Mouse (Mus musculus) limb, embryonic 14.5 days (tissue): ENCODE results near the gene Timm44. TPM values are rescaled to one million over a fixed set of nuclear protein-coding genes. Genes with fewer than 3 reads are reported as not detected.

Experiments used
- ATAC-seq: fragments of 200-750 bp; cut with Nextera tagmentation; 2 replicates; pipeline ENCODE4 v1.8.0; 2017; ENCODE audit warnings: low read depth, moderate number of reproducible peaks, moderate TSS enrichment; ENCODE audit not compliant: low FRiP score
- DNase-seq: peaks from one replicate; pipeline ENCODE4 v3.0.0-alpha.2; 2015; ENCODE audit warnings: low spot score
- H3K27ac ChIP-seq: fragments of 300-500 bp; sonication (generic); replicated peaks from 2 replicates; pipeline ENCODE4 v1.5.1; 2014; ENCODE audit warnings: low read depth, mild to moderate bottlenecking, low read length, moderate library complexity, mixed read lengths
- H3K27me3 ChIP-seq: fragments of 300-500 bp; sonication (generic); 2 replicates; pipeline ENCODE4 v1.6.1; 2014; ENCODE audit warnings: low read length, mixed read lengths; ENCODE audit not compliant: control insufficient read depth, insufficient read depth
- H3K36me3 ChIP-seq: fragments of 300-500 bp; sonication (generic); 2 replicates; pipeline ENCODE4 v1.6.1; 2014; ENCODE audit warnings: mild to moderate bottlenecking, low read length, moderate library complexity, mixed read lengths; ENCODE audit not compliant: control insufficient read depth, insufficient read depth
- H3K4me1 ChIP-seq: fragments of 300-500 bp; sonication (generic); 2 replicates; pipeline ENCODE4 v1.6.1; 2014; ENCODE audit warnings: antibody characterized with exemption, low read length, mixed read lengths; ENCODE audit not compliant: control insufficient read depth, insufficient read depth
- H3K4me2 ChIP-seq: fragments of 300-500 bp; sonication (generic); replicated peaks from 2 replicates; pipeline ENCODE4 v1.6.1; 2014; ENCODE audit warnings: low read depth, mild to moderate bottlenecking, low read length, moderate library complexity; ENCODE audit not compliant: severe bottlenecking
- H3K4me3 ChIP-seq: fragments of 300-500 bp; sonication (generic); replicated peaks from 2 replicates; pipeline ENCODE4 v1.5.1; 2014; ENCODE audit warnings: low read length
- H3K9ac ChIP-seq: fragments of 300-500 bp; sonication (generic); 2 replicates; pipeline ENCODE4 v1.6.1; 2014; ENCODE audit warnings: mild to moderate bottlenecking, low read depth, low read length, moderate library complexity; ENCODE audit not compliant: severe bottlenecking
- H3K9me3 ChIP-seq: fragments of 300-500 bp; sonication (generic); 2 replicates; pipeline ENCODE4 v1.6.1; 2016; ENCODE audit warnings: low read length; ENCODE audit not compliant: control insufficient read depth
- POLR2A ChIP-seq: fragments of 200-500 bp; IDR thresholded peaks from 2 replicates; pipeline ENCODE4 v1.8.0; 2012; ENCODE audit warnings: inconsistent platforms, mild to moderate bottlenecking, moderate library complexity, borderline replicate concordance; ENCODE audit not compliant: insufficient read depth, insufficient read length; ENCODE audit errors: extremely low read depth
- WGBS: fragments of 180-500 bp; shearing (Covaris S2); extraction: QIAGEN DNeasy Blood & Tissue Kit; methylation state at CpG from one replicate; pipeline ENCODE4 v1.1.7; 2014; 5-methylcytosine and 5-hydroxymethylcytosine counted together
- polyA plus RNA-seq, 2 experiments: library from polyadenylated mRNA; depleted of rRNA in 1 of 2; stranded (reverse) in 1 of 2; unstranded in 1 of 2; fragments of >200 nt; fragmentation: Nextera tagmentation in 1 of 2; extraction: Ambion mirVana in 1 of 2; gene quantifications; 2 replicates each; pipeline versions ENCODE4 v1.2.1 to v1.2.3; 2012 to 2014

The Timm44 gene
- polyA plus RNA-seq, 2 experiments = 69.1 to 100 TPM

DNA sequence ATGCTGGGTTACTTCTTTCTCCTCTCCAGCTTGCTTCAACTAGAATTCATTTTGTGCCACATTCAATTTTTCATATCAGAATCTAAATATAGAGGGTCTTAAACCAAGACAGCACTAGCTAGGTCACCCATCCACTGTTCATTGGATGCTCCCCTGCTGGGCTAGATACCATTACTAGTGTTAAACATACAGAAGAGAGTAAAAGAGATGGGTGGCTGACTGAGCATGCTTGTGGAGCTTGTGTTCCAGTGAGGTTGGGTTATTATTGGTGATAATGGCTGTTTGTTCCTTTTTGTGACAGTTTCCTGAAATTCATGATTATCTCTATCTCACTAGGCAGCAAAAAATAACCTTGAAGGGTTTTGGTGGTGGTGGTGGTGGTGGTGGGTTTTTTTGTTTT is 53.7 kb downstream of the Timm44 start:
- Histone ChIP-seq H3K4me1 (peaks cover 9% of the 10 kb centered on the region; the same call in 1 of the 2 replicates), H3K4me3 (no peak overlapping the region), H3K36me3 (no peaks in the 10 kb centered on the region), H3K9me3 (no peaks in the 10 kb centered on the region), H3K9ac (no peak overlapping the region), H3K27me3 (peaks cover 25% of the 10 kb centered on the region), H3K4me2 (no peak overlapping the region), H3K27ac (no peak overlapping the region)
- DNase-seq (no peak), ATAC-seq (no peak)
- no peak for TF ChIP-seq POLR2A

DNA sequence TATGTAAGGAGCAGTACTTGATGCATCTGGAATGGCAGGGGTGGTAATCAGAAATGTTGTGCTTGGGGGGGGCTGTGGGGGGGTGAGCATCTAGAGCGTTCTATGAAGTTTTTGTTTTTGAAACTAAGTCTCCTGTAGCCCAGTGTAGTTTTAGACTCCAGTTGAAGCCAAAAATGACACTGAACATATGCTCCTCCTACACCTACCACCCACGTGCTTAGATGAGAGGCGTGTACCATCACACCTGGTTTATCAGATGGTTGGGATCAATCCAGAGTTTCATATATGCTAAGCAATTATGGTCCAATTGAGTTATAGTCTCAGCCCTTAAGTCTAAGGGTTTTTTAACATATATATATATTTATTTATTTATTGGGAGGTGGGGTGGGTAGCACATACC is 56.1 kb downstream of the Timm44 start:
- Histone ChIP-seq H3K4me3 (no peak overlapping the region), H3K4me2 (no peak overlapping the region), H3K4me1 (peaks cover 9% of the 10 kb centered on the region; the same call in 1 of the 2 replicates), H3K27me3 (peaks cover 37% of the 10 kb centered on the region), H3K27ac (no peak overlapping the region), H3K9me3 (no peaks in the 10 kb centered on the region), H3K36me3 (no peaks in the 10 kb centered on the region), H3K9ac (no peak overlapping the region)
- no peak for ATAC-seq
- TF ChIP-seq POLR2A = no peak
- DNase-seq = no peak
- 83% methylated on average over 3 of the region's 3 CpGs for WGBS

DNA sequence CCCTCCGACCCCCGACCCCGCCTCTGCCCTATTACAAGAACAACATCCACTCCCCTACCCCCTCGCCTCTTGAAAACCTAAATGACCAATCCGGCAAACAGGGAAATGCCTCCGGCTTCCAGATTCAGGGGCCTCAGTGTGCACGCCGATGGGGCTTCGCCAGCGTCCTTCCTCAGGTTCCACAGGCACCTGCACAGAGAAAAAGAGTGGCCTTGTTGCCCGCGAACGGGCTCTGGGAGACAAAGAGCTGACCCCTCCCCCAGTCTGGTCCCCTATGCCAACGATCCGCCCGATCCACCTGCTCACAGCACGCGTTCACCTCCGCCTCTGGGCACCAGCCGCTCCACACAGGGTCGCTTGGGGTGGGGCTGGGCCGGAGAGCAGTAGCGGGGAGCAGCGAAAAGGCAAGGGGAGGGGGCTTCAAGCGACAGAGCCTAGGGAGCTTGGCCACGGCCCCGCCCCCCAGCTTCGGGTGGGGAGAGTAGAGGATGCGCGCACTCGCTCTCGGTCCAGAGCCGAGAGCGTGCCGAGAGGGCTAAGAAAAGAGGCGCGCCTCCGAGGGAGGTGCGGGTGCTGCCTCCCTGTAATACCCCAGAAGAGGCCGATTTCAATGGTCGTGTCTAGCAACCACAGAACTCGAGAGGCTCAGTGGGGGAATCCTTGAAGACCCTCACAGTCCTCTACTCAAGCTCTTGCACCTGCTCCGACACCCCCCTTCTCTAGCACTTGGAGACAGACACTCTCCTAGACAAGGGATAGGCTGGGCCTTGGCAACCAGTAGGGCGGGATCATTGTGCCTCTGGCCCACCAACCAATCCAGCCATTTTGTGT is 58.7 kb downstream of the Timm44 start, which contains the start of gene Prr36:
Gene Prr36 (minus strand): TSS at position 669 of the 831 bp plus-strand sequence.
- Histone ChIP-seq H3K36me3 (no peaks in the 10 kb centered on the region), H3K9ac (peak within 1 kb of the TSS; percentile 34), H3K4me1 (peaks cover 26% of the 10 kb centered on the region; the same call in 1 of the 2 replicates), H3K4me2 (peak within 1 kb of the TSS; percentile 75), H3K27ac (no peak within 1 kb of the TSS), H3K9me3 (no peaks in the 10 kb centered on the region), H3K27me3 (peaks cover 37% of the 10 kb centered on the region), H3K4me3 (peak within 1 kb of the TSS; percentile 39)
- ATAC-seq (peak; percentile 27; the same call in 1 of the 2 replicates), DNase-seq (no peak)
- WGBS = 3% methylated on average over 41 of the region's 44 CpGs
- no peak for TF ChIP-seq POLR2A

DNA sequence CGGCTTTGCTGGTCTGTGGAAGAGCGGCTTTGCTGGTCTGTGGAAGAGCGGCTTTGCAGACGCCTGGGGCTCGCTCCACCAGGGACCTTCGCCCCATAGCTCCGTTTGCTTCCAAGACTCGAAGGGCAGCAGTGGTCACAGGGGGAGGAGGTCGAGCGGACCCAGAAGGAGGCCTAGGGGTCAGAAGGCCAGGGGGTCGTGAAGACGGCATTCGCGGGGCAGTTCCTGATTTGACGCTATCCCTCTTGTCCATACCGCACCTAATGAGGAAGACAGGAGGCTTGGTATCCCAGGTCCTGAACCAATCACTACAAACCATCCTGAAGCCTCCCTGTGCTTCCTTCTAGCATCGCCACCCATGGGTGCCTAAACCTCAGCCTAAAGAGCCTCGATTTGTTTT is 59.4 kb downstream of the Timm44 start:
- H3K27ac ChIP-seq = no peak overlapping the region

DNA sequence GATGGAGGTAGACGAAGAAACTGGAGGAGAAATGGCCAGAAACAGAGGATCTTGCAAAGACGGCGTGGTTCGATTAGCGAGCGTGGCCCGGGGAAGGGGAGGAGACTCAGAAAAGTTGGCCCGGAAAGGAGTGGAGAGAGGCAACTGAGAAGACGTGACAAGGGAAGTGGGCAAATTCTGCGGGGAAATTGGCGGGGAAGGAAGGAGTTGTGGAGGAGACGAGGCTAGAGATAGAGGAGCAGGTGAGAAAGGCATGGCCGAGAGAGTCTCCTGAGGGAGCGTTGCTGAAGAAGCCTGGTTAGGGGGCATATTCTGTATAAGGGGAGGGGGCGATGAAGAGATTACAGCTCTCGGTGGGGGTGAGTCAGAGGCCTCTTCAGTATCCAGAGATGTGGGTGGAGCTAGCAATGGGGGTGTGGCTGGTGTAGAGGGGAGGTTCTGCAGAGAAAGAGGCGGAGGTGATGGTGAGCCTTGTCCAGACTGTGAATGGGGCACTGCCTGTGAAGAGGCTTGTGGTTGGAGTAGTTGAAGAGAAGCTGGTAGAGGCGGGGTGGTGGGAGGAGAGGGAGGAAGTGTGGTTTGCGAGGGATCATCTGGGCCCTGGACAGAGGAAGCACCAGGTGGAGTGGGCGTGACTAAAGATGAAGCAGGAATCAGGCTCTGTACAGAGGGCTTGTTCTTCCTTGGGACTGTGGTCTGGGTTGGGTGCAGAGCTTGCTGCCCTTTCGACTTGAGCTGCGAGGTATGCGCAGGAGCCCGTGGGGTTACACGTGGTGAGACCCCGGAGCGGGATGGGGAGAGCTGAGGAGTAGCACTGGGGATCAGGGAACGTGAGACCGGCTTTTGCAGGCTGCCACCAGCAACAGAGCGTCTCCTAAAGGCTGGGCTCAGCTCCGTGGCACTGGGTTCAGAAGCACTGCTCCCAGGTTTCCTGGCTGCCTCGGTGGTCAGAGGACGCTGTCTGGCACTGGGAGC is 61.4 kb downstream of the Timm44 start:
- Histone ChIP-seq H3K27me3 (peaks cover 37% of the 10 kb centered on the region), H3K36me3 (no peaks in the 10 kb centered on the region), H3K9me3 (no peaks in the 10 kb centered on the region), H3K27ac (no peak overlapping the region), H3K9ac (peak overlapping the region; percentile 52; the same call in 1 of the 2 replicates), H3K4me1 (peaks cover 26% of the 10 kb centered on the region; the same call in 1 of the 2 replicates), H3K4me3 (peak overlapping the region; percentile 42), H3K4me2 (peak overlapping the region; percentile 95)
- 7% methylated on average over 32 of the region's 33 CpGs for WGBS
- ATAC-seq (peak; percentile 45; the same call in 1 of the 2 replicates), DNase-seq (peak; percentile 30)
- TF ChIP-seq POLR2A = no peak

More for the DNA sequence above, 59.4 kb downstream of the Timm44 start:
- Histone ChIP-seq H3K4me3 (peak overlapping the region; percentile 39), H3K4me1 (peaks cover 26% of the 10 kb centered on the region; the same call in 1 of the 2 replicates), H3K4me2 (peak overlapping the region; percentile 75), H3K27me3 (peaks cover 37% of the 10 kb centered on the region), H3K36me3 (no peaks in the 10 kb centered on the region), H3K9me3 (no peaks in the 10 kb centered on the region), H3K9ac (peak overlapping the region; percentile 34; the same call in 1 of the 2 replicates)
- 6% methylated on average over 18 of the region's 18 CpGs for WGBS
- no peak for TF ChIP-seq POLR2A
- DNase-seq = no peak
- ATAC-seq = no peak
